Mouse (Mus musculus) forebrain, postnatal 0 days (tissue): ENCODE results near the gene Naa25. TPM values are rescaled to one million over a fixed set of nuclear protein-coding genes. Genes with fewer than 3 reads are reported as not detected.

Experiments used
- ATAC-seq: fragments of 200-750 bp; cut with Nextera tagmentation; 2 replicates; pipeline ENCODE4 v1.8.0; 2017; ENCODE audit warnings: mild to moderate bottlenecking, moderate library complexity
- DNase-seq: peaks from one replicate; pipeline ENCODE4 v3.0.0-alpha.2; 2015
- H3K27ac ChIP-seq: fragments of 300-500 bp; sonication (generic); 2 replicates; pipeline ENCODE4 v1.5.1; 2014; ENCODE audit warnings: low read depth, mild to moderate bottlenecking, antibody characterized with exemption, low read length, moderate library complexity, mixed read lengths
- H3K27me3 ChIP-seq: fragments of 300-500 bp; sonication (generic); 2 replicates; pipeline ENCODE4 v1.6.1; 2014; ENCODE audit warnings: mild to moderate bottlenecking, low read length, mixed read lengths; ENCODE audit not compliant: insufficient read depth
- H3K36me3 ChIP-seq: fragments of 300-500 bp; sonication (generic); 2 replicates; pipeline ENCODE4 v1.6.1; 2014; ENCODE audit warnings: mild to moderate bottlenecking, moderate library complexity; ENCODE audit not compliant: insufficient read depth
- H3K4me1 ChIP-seq: fragments of 300-500 bp; sonication (generic); 2 replicates; pipeline ENCODE4 v1.6.1; 2014; ENCODE audit warnings: antibody characterized with exemption; ENCODE audit not compliant: insufficient read depth
- H3K4me2 ChIP-seq: fragments of 300-500 bp; sonication (generic); 2 replicates; pipeline ENCODE4 v1.6.1; 2014; ENCODE audit warnings: low read depth, mild to moderate bottlenecking, moderate library complexity
- H3K4me3 ChIP-seq: fragments of 300-500 bp; sonication (generic); 2 replicates; pipeline ENCODE4 v1.5.1; 2014; ENCODE audit warnings: low read depth, low read length, mixed read lengths
- H3K9ac ChIP-seq: fragments of 300-500 bp; sonication (generic); 2 replicates; pipeline ENCODE4 v1.6.1; 2014; ENCODE audit warnings: mild to moderate bottlenecking
- H3K9me3 ChIP-seq: fragments of 300-500 bp; sonication (generic); 2 replicates; pipeline ENCODE4 v1.6.1; 2016; ENCODE audit warnings: low read length
- CTCF ChIP-seq: sonication (generic); IDR thresholded peaks from 2 replicates; pipeline ENCODE4 v1.5.1; 2016; ENCODE audit warnings: antibody characterized with exemption, control low read depth, low read depth
- WGBS: fragments of 180-500 bp; shearing (Covaris S2); extraction: QIAGEN DNeasy Blood & Tissue Kit; methylation state at CpG from one replicate; pipeline ENCODE4 v1.1.7; 2014; 5-methylcytosine and 5-hydroxymethylcytosine counted together
- polyA plus RNA-seq: library from polyadenylated mRNA; unstranded; fragments of >200 nt; fragmentation: Nextera tagmentation; extraction: Ambion mirVana; gene quantifications from 2 replicates; pipeline ENCODE4 v1.2.1, GENCODE M21; 2015
- total RNA-seq: library from RNA; depleted of rRNA; stranded (reverse); fragments of >200 nt; gene quantifications from 2 replicates; pipeline ENCODE4 v1.2.3, GENCODE M21; 2014

Gene Naa25
- total and polyA plus RNA-seq, 2 experiments from 2014 or later = 44.1 to 45.9 TPM

DNA sequence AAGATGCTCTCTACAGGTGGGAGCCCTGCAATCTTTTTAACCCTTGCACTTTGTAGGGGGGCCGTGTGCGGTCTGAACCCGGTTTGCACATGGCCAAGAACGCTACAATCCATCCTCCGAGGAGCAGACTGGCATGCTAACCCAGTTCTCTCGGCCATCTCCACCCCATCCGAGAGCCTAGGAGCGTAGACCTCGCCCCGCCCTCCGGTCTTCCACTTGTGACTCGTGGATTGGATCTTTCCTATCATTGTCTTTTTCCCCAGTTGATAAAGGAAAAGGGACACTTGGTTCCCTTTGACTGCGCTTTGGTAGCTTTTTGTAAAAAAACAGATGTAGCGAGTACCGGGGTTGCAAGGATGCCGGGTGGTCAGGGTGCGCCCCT lies 53.9 kb downstream of the Naa25 start, which contains the start of gene Tmem116:
Tmem116 (plus strand) TSS at position 250 of the 382 bp plus-strand sequence.
- peak; percentile 59 for DNase-seq
- H3K4me3 ChIP-seq = peak within 1 kb of the TSS; percentile 80
- H3K4me1 ChIP-seq = no peaks in the 10 kb centered on the region
- H3K27me3 ChIP-seq = no peaks in the 10 kb centered on the region
- no peaks in the 10 kb centered on the region for H3K9me3 ChIP-seq
- H3K36me3 ChIP-seq = peaks cover 35% of the 10 kb centered on the region
- under 1% methylated on average over 17 of the region's 17 CpGs for WGBS
- H3K9ac ChIP-seq = peak within 1 kb of the TSS; percentile 98
- peak; percentile 20; the same call in 1 of the 2 replicates for ATAC-seq
- H3K27ac ChIP-seq = peak within 1 kb of the TSS; percentile 97
- TF ChIP-seq CTCF = no peak
- peak within 1 kb of the TSS; percentile 81 for H3K4me2 ChIP-seq

DNA sequence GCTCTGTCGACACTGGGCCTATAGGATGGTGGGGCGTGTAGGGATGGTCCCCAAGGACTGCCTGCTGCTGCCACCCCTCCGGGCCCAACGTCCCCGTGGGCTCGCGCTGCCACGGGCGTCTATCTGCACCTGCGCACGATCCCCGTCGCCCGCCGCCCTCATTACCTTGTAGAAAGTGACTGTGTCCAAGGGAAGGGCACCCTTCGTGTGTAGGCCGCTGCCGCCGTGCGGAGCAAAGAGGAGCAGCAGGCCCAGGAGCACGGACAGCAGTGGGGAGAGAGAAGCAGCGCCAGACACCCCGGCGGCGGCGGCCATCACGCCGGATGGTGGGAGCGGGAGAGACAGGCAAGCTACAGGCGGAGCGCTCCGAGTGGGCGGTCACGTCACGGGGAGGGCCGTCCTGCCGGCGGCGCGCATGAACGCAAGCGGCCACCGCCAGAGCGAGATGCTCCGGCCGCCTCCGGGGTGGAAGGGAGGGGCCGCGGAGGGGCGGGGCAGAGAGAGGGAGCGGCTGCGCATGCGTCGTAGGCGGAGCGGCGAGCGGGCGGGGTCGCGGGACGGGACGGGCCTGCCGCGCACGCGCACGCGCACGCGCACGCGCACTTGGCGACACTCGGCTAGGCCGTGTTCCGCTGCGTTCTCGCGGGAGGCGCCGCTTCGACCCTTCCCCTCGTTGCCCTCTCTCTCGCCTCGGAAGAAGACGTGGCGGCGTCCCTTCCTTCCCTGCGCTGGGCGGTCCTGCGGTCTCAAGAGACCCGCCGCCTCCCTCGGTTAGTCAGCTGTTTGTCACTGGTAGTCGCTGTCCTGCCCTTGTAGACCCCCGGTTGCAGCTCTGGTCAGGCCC lies 54.5 kb downstream of the Naa25 start, which contains the start of gene Erp29:
Erp29 (minus strand) TSS at position 481 of the 844 bp plus-strand sequence.
- Histone ChIP-seq H3K36me3 (peaks cover 29% of the 10 kb centered on the region), H3K9ac (peak within 1 kb of the TSS; percentile 98), H3K4me1 (no peaks in the 10 kb centered on the region), H3K9me3 (no peaks in the 10 kb centered on the region), H3K27ac (peak within 1 kb of the TSS; percentile 97), H3K4me2 (peak within 1 kb of the TSS; percentile 81), H3K4me3 (peak within 1 kb of the TSS; percentile 80), H3K27me3 (no peaks in the 10 kb centered on the region)
- ATAC-seq (peak; percentile 94), DNase-seq (peak; percentile 99)
- TF ChIP-seq CTCF = peak; percentile 63
- WGBS = under 1% methylated on average over 82 of the region's 97 CpGs

GRCm38 (mm10) chr5:121452906-121453305 lies 55.2 kb downstream of the Naa25 start:
- Histone ChIP-seq H3K27me3 (no peaks in the 10 kb centered on the region), H3K4me3 (peak overlapping the region; percentile 80), H3K9ac (peak overlapping the region; percentile 98), H3K4me1 (no peaks in the 10 kb centered on the region), H3K4me2 (peak overlapping the region; percentile 81), H3K27ac (peak overlapping the region; percentile 97), H3K9me3 (no peaks in the 10 kb centered on the region), H3K36me3 (peaks cover 22% of the 10 kb centered on the region)
- WGBS = 5% methylated on average over 9 of the region's 9 CpGs
- DNase-seq = no peak
- ATAC-seq = peak; percentile 25
- TF ChIP-seq CTCF = no peak

GRCm38 (mm10) chr5:121453743-121454502 lies 56.2 kb downstream of the Naa25 start:
- no peak for DNase-seq
- 94% methylated on average over 13 of the region's 13 CpGs for WGBS
- Histone ChIP-seq H3K27ac (no peak overlapping the region), H3K9me3 (no peaks in the 10 kb centered on the region), H3K27me3 (no peaks in the 10 kb centered on the region), H3K4me1 (no peaks in the 10 kb centered on the region), H3K36me3 (peaks cover 13% of the 10 kb centered on the region), H3K4me2 (no peak overlapping the region), H3K9ac (no peak overlapping the region), H3K4me3 (no peak overlapping the region)
- no peak for TF ChIP-seq CTCF
- ATAC-seq = no peak

- no peaks in the 10 kb centered on the region for H3K9me3 ChIP-seq
- ATAC-seq (no peak), DNase-seq (no peak)
- H3K27ac ChIP-seq = no peak overlapping the region
- no peaks in the 10 kb centered on the region for H3K27me3 ChIP-seq
- H3K36me3 ChIP-seq = peaks cover 8% of the 10 kb centered on the region
- H3K4me1 ChIP-seq = no peaks in the 10 kb centered on the region
- TF ChIP-seq CTCF = no peak
- 88% methylated on average over 3 of the region's 3 CpGs for WGBS
- no peak overlapping the region for H3K9ac ChIP-seq
- no peak overlapping the region for H3K4me2 ChIP-seq
- H3K4me3 ChIP-seq = no peak overlapping the region
These were observed 56.7 kb downstream of the Naa25 start for GRCm38 (mm10) chr5:121454503-121454782.

DNA sequence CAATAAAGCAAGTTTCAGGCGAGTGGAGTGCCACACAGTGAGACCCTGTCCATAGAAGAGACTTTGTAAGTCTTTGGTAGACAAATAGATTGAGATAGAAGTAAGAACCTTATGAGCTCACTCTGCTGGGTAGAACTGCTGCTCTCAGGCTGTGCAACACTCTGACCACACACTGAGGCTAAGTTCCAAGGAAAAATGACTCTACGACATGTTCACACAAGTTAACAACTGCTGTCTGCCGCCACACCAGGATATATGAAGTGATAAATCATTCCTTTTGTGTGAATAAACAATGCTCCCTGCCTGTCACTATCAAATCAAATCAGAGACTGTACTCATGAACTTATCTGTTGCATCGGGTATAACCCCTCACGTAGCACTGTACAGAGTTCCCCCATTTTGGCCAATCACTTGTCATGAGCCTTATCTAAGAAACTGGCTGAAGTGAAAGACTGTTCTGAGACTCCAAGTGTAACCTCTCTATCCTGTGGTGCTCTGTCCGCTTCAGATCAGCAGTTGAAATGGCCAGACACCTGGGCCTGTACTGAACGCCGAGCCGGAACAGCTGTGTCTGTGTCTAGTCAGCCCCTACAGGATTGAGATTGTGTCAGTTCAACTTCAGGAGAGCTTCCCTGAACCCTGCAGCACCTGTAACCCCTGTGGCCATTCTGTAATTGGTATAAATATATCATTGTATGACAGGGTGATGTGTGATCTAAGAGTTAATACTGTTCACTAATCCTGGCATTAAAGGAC lies 58.0 kb downstream of the Naa25 start:
- no peak for TF ChIP-seq CTCF
- Histone ChIP-seq H3K27ac (no peak overlapping the region), H3K36me3 (no peaks in the 10 kb centered on the region), H3K9me3 (no peaks in the 10 kb centered on the region), H3K4me1 (no peaks in the 10 kb centered on the region), H3K27me3 (no peaks in the 10 kb centered on the region), H3K4me2 (no peak overlapping the region), H3K4me3 (no peak overlapping the region), H3K9ac (no peak overlapping the region)
- 78% methylated on average over 9 of the region's 9 CpGs for WGBS
- ATAC-seq (no peak), DNase-seq (no peak)
